Mouse (Mus musculus): ENCODE data around the gene Pde6h. TPM values are rescaled to one million over a fixed set of nuclear protein-coding genes. Genes with fewer than 3 reads are reported as not detected.

Pde6h gene
- total RNA-seq, 2 experiments from 2014 or later, result 1.5 TPM

DNA sequence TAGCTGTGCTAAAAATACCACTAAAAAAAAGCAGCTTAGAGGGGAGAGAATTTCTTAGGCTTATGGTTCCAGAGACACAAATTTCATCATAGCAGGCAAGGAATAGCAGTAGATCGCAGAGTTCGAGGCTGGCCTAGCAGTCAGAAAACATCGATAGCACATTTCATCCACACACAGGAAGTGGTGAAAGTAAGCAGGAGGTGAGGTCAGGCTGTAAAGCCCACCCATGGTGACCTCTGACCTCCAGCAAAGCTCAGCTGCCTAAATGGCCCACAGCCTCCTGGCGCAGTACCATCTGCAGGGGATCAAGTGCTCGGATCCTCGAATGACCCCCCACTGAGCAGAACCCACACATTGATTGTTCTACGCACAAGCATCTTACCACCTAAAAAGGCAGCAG, 59.6 kb downstream of the Pde6h start:
- DNase-seq, result no peak

DNA sequence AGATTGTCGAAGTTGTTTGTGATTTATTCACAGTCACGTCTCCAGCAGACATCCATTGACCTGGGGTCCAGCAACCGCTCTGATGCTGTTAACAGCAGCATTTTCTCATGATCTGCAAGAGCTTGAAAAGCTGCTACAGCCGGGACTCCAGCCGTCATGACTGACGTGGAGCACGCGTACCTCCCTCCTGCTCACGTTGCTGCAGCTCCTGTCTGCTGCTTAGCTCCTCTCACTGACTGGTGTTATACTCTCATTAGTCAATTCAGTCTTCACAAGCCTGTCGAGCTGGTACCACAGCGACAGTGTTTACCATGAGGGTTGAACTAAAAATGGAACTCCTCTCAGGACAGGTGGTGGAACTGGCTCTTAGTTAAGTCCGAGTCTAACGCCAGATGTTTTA, 62.4 kb downstream of the Pde6h start:
- DNase-seq, result no peak

DNA sequence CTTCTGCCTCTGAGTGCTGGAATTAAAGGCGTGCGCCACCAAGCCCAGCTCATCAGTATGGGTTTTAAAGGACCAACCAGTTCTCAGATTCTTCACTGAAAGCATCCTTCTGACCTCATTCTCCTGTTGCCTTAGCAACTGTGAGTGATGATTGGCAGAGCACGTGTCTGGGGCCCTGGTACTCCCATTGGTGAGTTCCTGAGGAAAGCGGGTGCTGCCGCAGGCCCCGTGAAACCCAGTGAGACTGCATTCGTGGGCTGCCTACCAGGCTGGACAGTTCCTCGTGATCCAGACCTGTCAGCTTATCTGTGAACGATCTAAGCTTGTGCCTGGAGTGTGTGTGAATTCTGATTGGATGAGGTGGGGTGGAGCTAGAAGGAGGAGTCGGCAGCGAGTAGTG, 63.1 kb downstream of the Pde6h start:
- DNase-seq, result no peak

DNA sequence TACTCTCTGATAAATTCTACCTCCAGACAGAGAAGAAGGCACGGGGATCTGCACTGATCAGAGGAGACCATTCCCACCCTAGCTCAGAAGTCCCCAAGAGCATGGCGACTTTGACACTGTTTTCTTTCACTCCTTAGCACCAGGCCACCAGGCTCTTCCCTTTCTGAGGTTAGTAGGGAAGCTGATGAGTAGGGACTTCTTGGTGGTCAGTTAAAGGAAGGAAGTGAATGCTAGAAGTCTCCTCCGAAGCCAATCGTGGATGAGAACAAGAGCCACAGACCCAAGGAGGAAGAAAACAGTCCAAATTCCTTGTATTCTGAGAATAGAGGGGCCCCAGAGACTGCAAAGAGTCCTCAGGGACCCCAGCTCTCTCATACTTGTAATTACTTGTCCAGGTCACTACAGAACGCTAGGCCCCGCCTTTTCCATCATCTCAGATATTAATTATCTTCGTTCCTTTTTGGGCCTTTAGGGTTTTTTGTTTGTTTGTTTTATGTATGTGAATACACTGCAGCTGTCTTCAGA, 65.0 kb downstream of the Pde6h start:
- no peak for DNase-seq

GRCm38 (mm10) chr6:136989824-136990497, 66.3 kb downstream of the Pde6h start:
- DNase-seq, result no peak

DNA sequence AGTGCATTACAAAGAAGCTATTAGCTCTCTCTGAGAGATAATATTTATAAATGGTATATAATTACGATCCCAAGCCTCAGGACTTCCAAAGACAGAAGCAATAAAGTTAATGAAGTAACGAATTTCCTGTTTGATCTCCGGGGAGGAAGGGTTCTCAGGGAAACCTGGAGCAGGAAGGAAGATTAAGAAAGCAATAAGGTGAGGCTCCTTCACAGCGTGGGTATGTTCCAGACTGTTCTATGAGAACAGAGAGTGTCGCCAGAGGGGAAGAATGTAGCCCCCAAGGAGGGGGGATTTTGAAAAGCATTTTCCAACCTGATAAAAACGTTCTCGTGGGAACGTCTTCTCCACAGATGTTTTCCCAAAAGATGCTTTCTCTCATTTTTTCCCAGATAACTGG, 66.9 kb downstream of the Pde6h start:
- no peak for DNase-seq

DNA sequence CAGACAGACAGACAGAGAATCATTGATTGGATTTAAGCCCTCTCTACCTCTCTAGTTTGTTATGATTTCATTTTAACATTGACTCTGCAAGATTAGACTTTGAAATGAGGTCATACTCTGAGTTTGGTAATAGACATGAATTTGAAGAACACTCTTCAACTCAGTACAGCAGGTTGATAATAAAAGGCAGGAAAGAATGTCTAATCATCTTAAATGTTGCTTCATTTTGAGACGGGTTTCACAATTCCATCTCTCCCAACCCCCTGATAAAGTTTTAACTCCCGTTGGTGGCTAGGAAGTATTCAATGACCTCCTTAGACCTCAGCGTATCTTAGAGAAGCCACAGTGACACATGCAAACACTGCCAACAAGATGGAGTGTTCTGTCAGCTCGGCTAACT, 69.9 kb downstream of the Pde6h start:
- DNase-seq, result no peak

GRCm38 (mm10) chr6:136995533-136995932, 71.9 kb downstream of the Pde6h start:
- no peak for DNase-seq

DNA sequence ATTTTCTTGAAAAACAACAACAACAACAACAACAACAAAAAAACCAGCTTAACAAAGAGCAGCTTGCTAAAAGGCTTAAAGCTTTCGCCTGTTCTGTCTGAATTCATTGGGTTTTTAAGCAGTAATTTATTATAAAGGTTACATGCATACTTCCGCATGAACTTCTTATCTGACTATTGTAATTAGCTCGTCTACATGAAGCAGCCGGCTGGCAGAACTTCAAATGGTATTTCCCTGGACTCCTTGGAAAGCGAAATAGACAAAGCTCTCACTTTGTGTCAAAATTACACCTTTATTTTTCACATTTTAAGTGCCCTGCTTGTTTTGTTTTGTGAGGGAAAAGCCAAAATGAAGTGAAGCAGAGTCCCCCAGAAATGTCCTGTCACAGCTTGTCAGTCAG, 72.7 kb downstream of the Pde6h start:
- DNase-seq, result no peak

GRCm38 (mm10) chr6:136998181-136998580, 74.5 kb downstream of the Pde6h start:
- DNase-seq, result peak; percentile 27 to 29

GRCm38 (mm10) chr6:136999009-136999408, 75.4 kb downstream of the Pde6h start:
- no peak for DNase-seq

DNA sequence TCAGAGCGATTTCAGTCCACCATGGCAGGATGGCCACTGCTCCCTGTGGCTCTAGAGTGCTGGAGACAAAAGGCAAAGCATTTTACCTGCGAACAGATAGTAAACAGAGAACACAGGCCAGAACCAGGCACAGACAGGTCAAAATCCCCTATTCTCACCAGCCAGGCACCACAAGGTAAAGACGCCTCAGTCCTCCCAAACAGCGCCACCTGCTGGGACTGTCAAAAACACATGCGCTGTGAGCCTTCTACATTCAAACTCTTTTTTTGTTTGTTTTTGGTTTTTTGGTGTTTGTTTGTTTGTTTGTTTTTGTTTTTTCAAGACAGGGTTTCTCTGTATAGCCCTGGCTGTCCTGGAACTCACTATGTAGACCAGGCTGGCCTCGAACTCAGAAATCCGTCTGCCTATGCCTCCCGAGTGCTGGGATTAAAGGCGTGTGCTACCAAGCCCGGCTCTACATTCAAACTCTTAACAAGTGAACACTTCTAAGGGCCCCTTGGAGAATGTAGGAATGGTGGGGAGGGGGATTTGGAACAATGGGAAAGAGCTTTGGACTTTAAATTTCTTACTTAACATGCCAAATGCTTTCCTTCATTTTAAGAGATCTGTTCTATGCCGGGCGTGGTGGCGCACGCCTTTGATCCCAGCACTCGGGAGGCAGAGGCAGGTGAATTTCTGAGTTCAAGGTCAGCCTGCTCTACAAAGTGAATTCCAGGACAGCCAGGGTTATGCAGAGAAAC, 76.2 kb downstream of the Pde6h start:
- DNase-seq, result no peak

GRCm38 (mm10) chr6:137000706-137001105, 77.1 kb downstream of the Pde6h start:
- no peak for DNase-seq

DNA sequence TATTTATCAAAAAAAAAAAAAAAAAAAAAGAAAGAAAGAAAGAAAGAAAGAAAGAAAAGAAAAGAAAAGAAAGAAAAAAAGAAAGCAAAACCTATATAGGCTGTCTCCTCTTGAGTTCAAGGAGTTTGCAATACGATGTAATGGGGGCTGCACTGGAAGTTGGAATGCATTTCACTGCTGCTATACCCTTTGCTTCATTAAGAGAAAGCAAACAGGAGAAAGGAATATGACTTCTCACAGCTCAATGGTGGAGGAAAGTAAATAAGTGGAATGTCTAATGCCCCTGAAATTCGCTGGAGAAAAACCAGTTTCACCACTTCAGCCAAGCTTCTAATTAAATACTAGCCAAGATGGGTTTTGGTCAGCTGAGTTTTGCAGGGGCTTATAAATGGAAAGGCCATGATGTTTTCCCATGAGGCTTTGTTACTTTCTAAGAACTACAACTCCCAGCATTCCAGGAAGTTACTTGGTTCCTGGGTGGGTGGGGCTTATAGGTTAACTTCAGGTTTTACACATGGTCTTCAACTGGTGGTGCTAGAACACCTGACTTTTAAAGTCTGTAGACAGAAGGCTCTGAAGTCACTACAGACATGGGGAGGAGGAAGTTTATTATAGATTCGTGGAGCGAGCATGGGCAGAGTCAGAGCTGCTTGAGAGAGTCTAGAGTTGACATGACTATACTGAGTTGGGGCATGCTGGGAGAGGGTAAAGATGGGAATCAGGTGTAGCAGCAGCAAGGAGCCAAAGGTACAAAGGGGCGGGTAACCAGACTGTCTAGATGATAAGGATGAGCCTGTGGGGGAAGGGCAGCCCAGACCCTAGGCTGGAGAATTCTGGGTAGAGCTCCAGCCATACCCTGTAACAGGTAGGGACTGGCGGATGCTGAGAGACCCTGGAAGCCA, 77.9 kb downstream of the Pde6h start:
- DNase-seq, result no peak

DNA sequence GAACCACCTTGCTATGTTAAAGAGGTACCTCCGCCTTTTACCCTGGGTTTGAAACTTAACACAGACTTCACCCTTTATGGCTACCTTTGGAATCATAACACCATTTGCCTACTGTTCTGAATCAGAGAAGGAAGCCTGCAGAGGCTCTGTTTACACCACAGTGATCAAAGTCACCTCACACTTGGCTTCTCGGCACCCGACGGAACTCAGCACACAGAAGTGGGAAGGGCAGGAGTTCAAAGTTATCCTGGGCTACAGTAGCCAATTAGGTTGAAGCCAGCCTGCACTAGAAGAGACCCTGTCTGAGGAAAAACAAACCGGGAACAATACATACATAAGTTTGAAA, 78.5 kb downstream of the Pde6h start:
- DNase-seq, result no peak

- DNase-seq, result no peak
Measured at GRCm38 (mm10) chr6:137004359-137004758, 80.7 kb downstream of the Pde6h start.

DNA sequence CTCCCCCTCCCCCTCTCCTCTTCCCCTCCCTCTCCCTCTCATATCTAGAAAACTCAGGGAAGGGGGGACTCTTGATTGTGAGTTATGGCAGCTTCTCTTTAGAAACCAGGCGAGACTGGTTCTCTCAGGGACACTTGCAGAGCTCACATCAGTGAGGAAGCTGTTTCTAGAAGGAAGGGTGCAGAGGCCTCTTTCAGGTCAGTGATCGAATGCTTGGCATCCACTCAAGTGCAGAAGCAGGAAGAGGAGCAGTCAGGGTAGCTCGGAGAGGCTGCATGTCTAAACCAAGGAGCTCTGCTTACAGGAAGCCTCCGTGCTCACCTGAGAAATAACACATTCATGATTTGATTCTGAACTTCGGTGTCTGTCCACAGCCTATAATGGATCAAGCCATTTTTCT, 87.6 kb downstream of the Pde6h start:
- no peak for DNase-seq

- DNase-seq, result no peak
Measured at GRCm38 (mm10) chr6:137014346-137014745, 90.7 kb downstream of the Pde6h start.

DNA sequence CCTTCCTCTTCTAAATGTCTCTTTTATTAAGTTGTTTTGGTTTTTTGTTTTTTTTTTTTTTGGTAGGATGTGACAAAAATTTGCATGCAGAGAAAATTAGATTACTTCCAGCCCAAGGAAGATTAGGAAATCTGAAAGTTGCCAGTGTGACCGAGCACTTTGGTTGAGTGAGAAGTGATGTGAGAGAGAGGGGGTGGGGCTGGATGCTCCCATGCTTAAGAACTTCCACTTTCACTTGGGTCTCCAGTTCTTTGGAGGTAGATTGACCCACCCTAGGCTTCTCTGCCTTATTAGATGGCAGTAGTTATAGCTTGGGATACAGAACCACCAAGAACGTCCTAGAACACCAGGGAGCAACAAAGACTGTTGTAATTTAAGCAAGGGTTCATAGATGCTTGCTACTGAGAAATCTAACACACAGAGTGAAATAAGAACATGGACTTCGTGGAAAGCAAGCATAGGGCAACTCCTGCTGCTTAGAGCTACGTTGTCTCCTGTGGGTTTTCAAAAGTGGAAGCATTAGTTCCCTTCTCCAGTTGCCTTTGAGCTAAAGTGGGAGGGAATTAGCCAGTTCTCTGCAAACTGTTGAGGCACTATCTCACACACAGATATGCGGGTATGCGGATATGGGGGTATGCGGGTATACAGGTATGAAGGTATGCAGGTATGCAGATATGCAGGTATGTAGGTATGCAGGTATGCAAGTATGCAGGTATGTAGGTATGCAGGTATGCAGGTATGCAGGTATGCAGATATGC, 93.8 kb downstream of the Pde6h start:
- no peak for DNase-seq

All from layer of hippocampus, postnatal 36 days (tissue).